Mouse (Mus musculus): ENCODE measurements at regions not wholly inside any gene's neighbourhood (a gene's known extent, or its start where the extent isn't known, plus 50 kb on each side); places are given as distances from the start of the nearest gene placed in this dataset.
A peak's percentile ranks its signal among the peaks of the same experiment; 100 is the strongest.
"Not testable (repeated sequence)": the region's sequence is repeated elsewhere in the genome, so short reads cannot be mapped to it uniquely, and the experiment has no call there.

GRCm38 (mm10) chr7:73608804-73609275 is 67.2 kb upstream of the Chd2 start:
- no peak for DNase-seq (ENCODE audit: low spot score in 2 of 2)

- DNase-seq (ENCODE audit: low spot score in 2 of 2) = no peak
Measured at GRCm38 (mm10) chr7:73608070-73608803, 66.6 kb upstream of the Chd2 start.

- DNase-seq (ENCODE audit: low spot score in 2 of 2) = no peak
Measured at GRCm38 (mm10) chr7:73607450-73608005, 65.9 kb upstream of the Chd2 start.

GRCm38 (mm10) chr7:73606677-73607449 is 65.2 kb upstream of the Chd2 start:
- DNase-seq (ENCODE audit: low spot score in 2 of 2) = peak; percentile 90 to 94

- DNase-seq (ENCODE audit: low spot score in 2 of 2) = no peak
Measured at GRCm38 (mm10) chr7:73604597-73604996, 63.0 kb upstream of the Chd2 start.

GRCm38 (mm10) chr7:73602815-73603551 is 61.4 kb upstream of the Chd2 start:
- no peak for DNase-seq (ENCODE audit: low spot score in 2 of 2)

GRCm38 (mm10) chr7:73601336-73601735 is 59.7 kb upstream of the Chd2 start:
- no peak for DNase-seq (ENCODE audit: low spot score in 2 of 2)

GRCm38 (mm10) chr7:73600776-73601175 is 59.1 kb upstream of the Chd2 start:
- DNase-seq (ENCODE audit: low spot score in 2 of 2) = no peak

- DNase-seq (ENCODE audit: low spot score in 2 of 2) = not testable (repeated sequence)
Measured at GRCm38 (mm10) chr7:73600003-73600385, 58.4 kb upstream of the Chd2 start.

- DNase-seq (ENCODE audit: low spot score in 2 of 2) = no peak
Measured at GRCm38 (mm10) chr7:73599354-73600002, 57.8 kb upstream of the Chd2 start.

- no peak for DNase-seq (ENCODE audit: low spot score in 2 of 2)
Measured at GRCm38 (mm10) chr7:73597968-73598367, 56.3 kb upstream of the Chd2 start.

GRCm38 (mm10) chr7:73596866-73597840 is 55.5 kb upstream of the Chd2 start:
- DNase-seq (ENCODE audit: low spot score in 2 of 2) = no peak

- DNase-seq (ENCODE audit: low spot score in 2 of 2) = no peak
Measured at GRCm38 (mm10) chr7:73596415-73596814, 54.8 kb upstream of the Chd2 start.

- no peak for DNase-seq (ENCODE audit: low spot score in 2 of 2)
Measured at GRCm38 (mm10) chr7:73595860-73596259, 54.2 kb upstream of the Chd2 start.

GRCm38 (mm10) chr7:73595140-73595825 is 53.7 kb upstream of the Chd2 start:
- DNase-seq (ENCODE audit: low spot score in 2 of 2) = peak; percentile 76 to 79

- DNase-seq (ENCODE audit: low spot score in 2 of 2) = no peak
Measured at GRCm38 (mm10) chr7:73594492-73595139, 53.0 kb upstream of the Chd2 start.

GRCm38 (mm10) chr7:73593645-73594385 is 52.2 kb upstream of the Chd2 start:
- DNase-seq (ENCODE audit: low spot score in 2 of 2) = no peak

GRCm38 (mm10) chr7:73592857-73593256 is 51.2 kb upstream of the Chd2 start:
- DNase-seq (ENCODE audit: low spot score in 2 of 2) = no peak
